Mouse (Mus musculus): Measurements from ENCODE around the gene Vmn1r40. TPM values are rescaled to one million over a fixed set of nuclear protein-coding genes. Genes with fewer than 3 reads are reported as not detected.

The Vmn1r40 gene
- total RNA-seq (2021), result not detected
- long read RNA-seq, result 0 reads

DNA sequence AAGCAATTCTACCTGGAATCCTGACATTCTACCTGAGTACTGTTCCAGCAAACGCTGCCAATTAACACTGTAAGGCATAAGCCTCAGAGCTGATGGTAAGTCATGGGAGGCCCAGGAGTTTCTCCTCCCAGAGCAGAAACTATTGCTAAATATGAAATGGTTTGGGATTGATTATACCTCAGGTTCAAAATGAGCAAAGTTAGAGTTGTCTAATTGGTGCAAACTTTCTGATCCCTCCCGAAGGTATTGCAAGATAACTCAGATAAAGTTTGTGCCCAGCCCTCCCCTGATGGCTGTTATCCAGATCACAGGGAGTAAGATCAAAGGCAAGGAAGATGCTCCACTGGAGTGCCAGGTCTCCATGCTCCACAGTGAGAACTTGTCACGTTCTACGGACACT is at the start of gene Vmn1r40:
Gene Vmn1r40, plus strand, starts transcription at position 301 of the 400 bp plus-strand sequence.
- DNase-seq (ENCODE audit: low spot score in 2 of 2), result no peak

DNA sequence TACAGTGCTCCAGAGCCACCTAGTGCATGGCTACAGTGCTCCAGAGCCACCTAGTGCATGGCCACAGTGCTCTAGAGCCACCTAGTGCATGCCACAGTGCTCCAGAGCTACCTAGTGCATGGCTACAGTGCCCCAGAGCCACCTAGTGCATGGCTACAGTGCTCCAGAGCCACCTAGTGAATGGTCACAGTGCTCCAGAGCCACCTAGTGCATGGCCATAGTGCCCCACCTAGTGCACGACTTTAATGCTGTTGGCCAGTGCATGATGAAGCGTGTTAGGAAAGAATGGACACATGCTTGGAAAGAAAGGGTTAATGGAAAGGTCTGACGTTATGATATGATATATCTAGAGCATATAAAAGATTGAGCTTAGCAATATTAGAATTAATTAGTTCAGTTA is 49.0 kb upstream of the Vmn1r40 start:
- DNase-seq (ENCODE audit: low spot score in 2 of 2), result no peak

DNA sequence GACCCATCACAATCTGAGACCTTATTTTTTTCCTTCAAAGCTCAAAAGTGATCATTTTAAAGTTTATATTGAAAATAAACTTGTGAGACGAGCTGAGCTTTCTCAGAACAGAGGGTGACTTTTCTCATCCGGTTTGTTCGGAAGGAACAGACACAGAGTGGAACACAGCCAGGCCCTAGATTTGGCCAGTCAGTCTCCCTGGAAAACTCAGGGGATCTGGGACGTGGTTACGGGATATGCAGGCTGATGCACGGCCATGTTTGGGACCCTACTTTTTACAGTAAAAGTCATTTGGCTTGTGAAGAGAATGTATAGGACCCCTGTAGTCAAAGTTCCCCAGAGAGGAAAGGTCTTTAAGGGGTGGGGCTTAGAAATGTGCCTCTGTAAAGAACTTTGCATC is 48.4 kb upstream of the Vmn1r40 start:
- DNase-seq (ENCODE audit: low spot score in 2 of 2), result no peak

- peak; percentile 40 to 46 for DNase-seq (ENCODE audit: low spot score in 2 of 2)
Measured at GRCm38 (mm10) chr6:89659692-89660423, 47.5 kb upstream of the Vmn1r40 start.

- DNase-seq (ENCODE audit: low spot score in 2 of 2), result no peak
Measured at GRCm38 (mm10) chr6:89660490-89660889, 46.9 kb upstream of the Vmn1r40 start.

DNA sequence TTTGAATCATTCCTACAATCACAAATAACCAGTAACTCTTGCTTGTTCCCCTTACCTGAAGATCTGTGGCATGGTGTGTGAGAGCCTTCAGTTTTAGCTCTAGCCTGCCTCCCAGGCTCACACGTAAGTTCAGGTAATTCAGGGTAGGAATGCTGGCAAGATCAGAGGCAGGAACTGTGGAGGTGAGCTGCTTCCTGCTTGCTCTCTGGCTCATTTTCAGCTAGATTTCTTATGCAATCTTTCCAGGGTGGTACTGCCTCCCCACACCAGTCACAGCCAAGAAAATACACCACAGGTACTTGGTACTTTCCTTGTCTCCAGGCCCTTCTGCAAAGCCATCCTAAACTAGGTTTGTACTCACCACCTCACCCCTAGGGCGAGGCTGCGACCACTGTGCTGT is 44.8 kb upstream of the Vmn1r40 start:
- DNase-seq (ENCODE audit: low spot score in 2 of 2), result no peak

- DNase-seq (ENCODE audit: low spot score in 2 of 2), result no peak
Measured at GRCm38 (mm10) chr6:89665155-89665554, 42.2 kb upstream of the Vmn1r40 start.

GRCm38 (mm10) chr6:89665667-89666066 is 41.7 kb upstream of the Vmn1r40 start:
- peak; percentile 1 to 7 for DNase-seq (ENCODE audit: low spot score in 2 of 2)

GRCm38 (mm10) chr6:89666976-89667375 is 40.4 kb upstream of the Vmn1r40 start:
- DNase-seq (ENCODE audit: low spot score in 2 of 2), result peak; percentile 1 to 6

GRCm38 (mm10) chr6:89669556-89669955 is 37.8 kb upstream of the Vmn1r40 start:
- peak; percentile 2 to 7 for DNase-seq (ENCODE audit: low spot score in 2 of 2)

GRCm38 (mm10) chr6:89671431-89671830 is 35.9 kb upstream of the Vmn1r40 start:
- DNase-seq (ENCODE audit: low spot score in 2 of 2), result peak in 1 of 2 experiments; percentile 12

GRCm38 (mm10) chr6:89672641-89673040 is 34.7 kb upstream of the Vmn1r40 start:
- peak; percentile 56 to 62 for DNase-seq (ENCODE audit: low spot score in 2 of 2)

DNA sequence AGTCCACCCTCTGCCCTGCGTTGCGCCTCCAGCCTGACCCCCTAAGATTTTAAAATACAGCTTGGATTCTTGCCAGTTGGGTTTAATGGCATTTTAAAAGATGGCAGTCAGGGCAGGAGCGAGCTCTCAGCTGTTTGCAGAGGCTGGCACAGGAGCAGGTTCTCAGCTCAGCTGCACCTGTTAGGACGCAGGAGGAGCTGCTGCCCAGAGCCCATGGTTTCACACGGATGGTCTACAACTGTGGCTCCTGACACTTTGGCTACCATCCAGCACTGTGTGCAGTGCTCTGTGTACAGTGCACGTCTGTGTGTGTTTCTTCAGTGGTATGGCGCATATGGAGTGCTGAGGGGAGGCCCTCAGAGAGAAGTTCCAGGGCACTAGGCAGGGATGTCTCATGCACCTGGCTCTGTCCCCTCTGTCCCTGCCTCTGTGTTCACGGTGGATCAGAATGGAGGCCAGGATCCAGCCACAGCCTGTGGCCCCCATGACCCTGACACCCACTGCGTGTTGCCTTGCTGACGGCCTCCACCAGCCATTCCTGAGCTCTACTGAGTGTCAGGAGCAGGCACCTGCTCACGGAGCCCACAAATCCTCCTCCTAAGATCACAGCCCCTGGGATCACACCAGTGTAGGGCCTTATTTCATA is 34.1 kb upstream of the Vmn1r40 start:
- peak in 1 of 2 experiments; percentile 22 for DNase-seq (ENCODE audit: low spot score in 2 of 2)

DNA sequence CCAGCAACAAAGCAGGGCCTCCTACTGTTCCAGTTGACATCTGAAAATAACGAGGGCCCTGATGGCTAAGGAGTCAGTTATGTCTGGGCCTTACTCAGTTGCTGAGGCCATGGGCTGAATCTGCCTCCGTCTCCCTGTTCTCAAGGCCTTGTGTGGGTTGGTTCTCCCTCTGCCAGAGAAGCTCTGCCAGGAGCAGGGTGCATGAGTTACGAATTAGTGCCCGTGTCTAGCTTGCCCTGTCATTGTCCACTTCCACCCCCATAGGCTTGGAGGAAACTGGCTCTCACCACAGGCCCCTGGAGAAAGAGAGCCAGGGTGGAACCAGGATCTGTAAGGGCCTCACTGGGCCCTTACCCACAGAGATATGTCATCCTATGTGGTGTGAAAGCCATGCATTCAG is 28.8 kb upstream of the Vmn1r40 start:
- no peak for DNase-seq (ENCODE audit: low spot score in 2 of 2)

DNA sequence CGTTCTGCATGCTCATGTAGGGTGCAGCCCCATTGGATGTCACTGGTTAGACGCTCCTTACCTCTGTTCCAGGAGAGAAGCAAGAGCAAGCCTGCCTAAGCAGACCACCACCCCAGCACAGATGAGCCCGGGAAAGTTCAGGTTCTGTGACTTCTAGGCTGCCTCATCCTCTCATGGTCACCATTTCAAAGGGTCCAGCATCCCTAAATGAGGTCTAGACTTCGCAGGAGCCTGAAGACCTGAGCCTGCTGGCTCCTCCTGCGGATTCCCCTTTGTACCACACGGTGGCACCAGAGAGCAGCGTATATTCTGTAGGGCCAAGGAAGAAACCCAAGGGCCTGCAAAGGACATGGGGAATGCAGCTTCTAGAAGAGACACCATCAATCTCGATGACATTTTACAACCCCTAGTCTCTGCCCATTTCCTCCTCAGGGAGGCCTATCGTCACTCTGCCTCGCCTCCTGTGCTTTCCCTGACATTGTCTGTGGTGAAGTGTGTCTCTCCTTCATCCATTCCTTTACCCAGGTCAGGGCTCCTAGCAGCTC is 28.0 kb upstream of the Vmn1r40 start:
- DNase-seq (ENCODE audit: low spot score in 2 of 2), result peak; percentile 77 to 82

- peak; percentile 83 to 86 for DNase-seq (ENCODE audit: low spot score in 2 of 2)
Measured at GRCm38 (mm10) chr6:89680155-89680554, 27.2 kb upstream of the Vmn1r40 start.

DNA sequence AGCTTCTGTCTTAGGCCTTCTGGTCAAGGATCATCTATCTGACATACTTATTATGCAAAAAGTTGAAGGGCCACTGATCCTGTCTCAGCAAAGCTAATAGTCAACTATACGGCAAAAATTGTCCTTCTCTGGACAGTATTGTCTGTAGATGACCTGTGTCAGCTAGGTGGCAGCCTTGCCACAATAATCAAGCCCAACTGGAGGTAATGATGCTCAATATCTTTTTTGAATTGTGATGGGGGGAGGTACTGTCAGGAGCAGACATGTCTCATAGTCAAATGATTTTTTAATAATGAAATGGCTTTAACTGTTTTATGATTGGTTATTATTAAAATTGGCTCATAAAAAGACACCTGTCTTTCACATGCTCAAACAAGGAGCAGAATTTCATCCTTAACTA is 23.1 kb upstream of the Vmn1r40 start:
- DNase-seq (ENCODE audit: low spot score in 2 of 2), result no peak

GRCm38 (mm10) chr6:89687100-89687499 is 20.2 kb upstream of the Vmn1r40 start:
- DNase-seq (ENCODE audit: low spot score in 2 of 2), result no peak

DNA sequence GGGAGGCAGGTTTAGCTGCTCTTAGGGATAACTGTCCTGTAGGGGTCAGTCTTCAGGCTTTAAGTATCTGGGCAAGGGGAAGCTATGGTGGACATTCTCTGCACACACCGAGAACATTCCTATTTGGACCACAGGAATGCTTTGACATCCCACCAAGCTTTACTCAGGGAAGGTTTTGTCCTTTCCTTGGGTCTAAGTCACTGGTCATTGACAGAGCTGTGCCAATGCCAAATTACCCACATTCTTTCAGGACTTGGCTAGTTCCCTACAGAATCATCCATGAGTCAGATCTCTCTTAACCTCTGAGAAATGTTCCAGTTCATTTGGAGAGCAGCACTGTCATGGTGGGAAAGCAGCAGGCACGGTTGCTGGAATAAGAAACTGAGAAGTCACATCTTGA is 716 bp upstream of the Vmn1r40 start:
- no peak for DNase-seq (ENCODE audit: low spot score in 2 of 2)

GRCm38 (mm10) chr6:89718051-89718450 is 10.7 kb downstream of the Vmn1r40 start:
- DNase-seq (ENCODE audit: low spot score in 2 of 2), result no peak

GRCm38 (mm10) chr6:89740466-89740865 is 33.1 kb downstream of the Vmn1r40 start, which contains the start of gene Vmn1r41:
Gene Vmn1r41, plus strand, starts transcription at chr6:89740766.
- DNase-seq (ENCODE audit: low spot score in 2 of 2), result no peak

DNA sequence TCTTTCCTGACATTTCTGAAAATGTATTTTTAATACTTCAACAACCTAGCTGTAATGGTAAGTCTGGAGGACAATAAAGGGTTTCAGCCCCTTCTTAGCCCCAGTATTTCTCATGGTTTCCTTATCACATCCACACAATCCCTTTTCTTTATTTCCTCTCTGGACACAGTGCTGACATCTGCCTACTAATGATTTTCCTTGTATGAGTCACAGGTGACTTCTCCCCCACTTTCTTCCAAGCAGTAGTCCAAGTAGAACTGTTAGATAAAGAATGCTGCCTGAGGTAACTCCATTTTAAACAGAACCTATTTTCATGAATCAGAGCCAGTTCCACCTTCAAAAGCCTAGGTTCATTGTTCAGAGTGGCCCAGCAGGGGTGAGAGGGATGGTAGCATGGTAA is 35.5 kb downstream of the Vmn1r40 start:
- no peak for DNase-seq (ENCODE audit: low spot score in 2 of 2)
